Mouse (Mus musculus) embryonic facial prominence, embryonic 14.5 days (tissue): ENCODE measurements at regions not wholly inside any gene's neighbourhood (a gene's known extent, or its start where the extent isn't known, plus 50 kb on each side); places are given as distances from the start of the nearest gene placed in this dataset.
A peak's percentile ranks its signal among the peaks of the same experiment; 100 is the strongest.
"Not testable (repeated sequence)": the region's sequence is repeated elsewhere in the genome, so short reads cannot be mapped to it uniquely, and the experiment has no call there.

ENCODE experiments used
- ATAC-seq: fragments of 200-750 bp; cut with Nextera tagmentation; 2 replicates; pipeline ENCODE4 v1.8.0; 2017; ENCODE audit warnings: low read depth, moderate number of reproducible peaks, moderate TSS enrichment
- DNase-seq: peaks from one replicate; pipeline ENCODE4 v3.0.0-alpha.2; 2015; ENCODE audit warnings: low spot score
- H3K27ac ChIP-seq: fragments of 300-500 bp; sonication (generic); replicated peaks from 2 replicates; pipeline ENCODE4 v1.5.1; 2014; ENCODE audit warnings: low read depth, mild to moderate bottlenecking, low read length, moderate library complexity
- H3K27me3 ChIP-seq: fragments of 300-500 bp; sonication (generic); replicated peaks from 2 replicates; pipeline ENCODE4 v1.6.1; 2014; ENCODE audit warnings: low read length; ENCODE audit not compliant: control insufficient read depth, insufficient read depth
- H3K36me3 ChIP-seq: fragments of 300-500 bp; sonication (generic); 2 replicates; pipeline ENCODE4 v1.6.1; 2014; ENCODE audit warnings: low read length, mixed read lengths; ENCODE audit not compliant: control insufficient read depth, insufficient read depth
- H3K4me1 ChIP-seq: fragments of 300-500 bp; sonication (generic); 2 replicates; pipeline ENCODE4 v1.6.1; 2014; ENCODE audit warnings: antibody characterized with exemption, low read length; ENCODE audit not compliant: control insufficient read depth, insufficient read depth
- H3K4me2 ChIP-seq: fragments of 300-500 bp; sonication (generic); 2 replicates; pipeline ENCODE4 v1.6.1; 2014; ENCODE audit warnings: low read depth, mild to moderate bottlenecking, low read length, moderate library complexity, mixed read lengths
- H3K4me3 ChIP-seq: fragments of 300-500 bp; sonication (generic); 2 replicates; pipeline ENCODE4 v1.5.1; 2014; ENCODE audit warnings: low read depth, mild to moderate bottlenecking, low read length
- H3K9ac ChIP-seq: fragments of 300-500 bp; sonication (generic); 2 replicates; pipeline ENCODE4 v1.6.1; 2014; ENCODE audit warnings: low read depth, mild to moderate bottlenecking, low read length, moderate library complexity, mixed read lengths
- H3K9me3 ChIP-seq: fragments of 300-500 bp; sonication (generic); 2 replicates; pipeline ENCODE4 v1.6.1; 2016; ENCODE audit warnings: low read length; ENCODE audit not compliant: control insufficient read depth
- WGBS: fragments of 180-500 bp; shearing (Covaris S2); extraction: QIAGEN DNeasy Blood & Tissue Kit; methylation state at CpG from one replicate; pipeline ENCODE4 v1.1.7; 2014; 5-methylcytosine and 5-hydroxymethylcytosine counted together

- not testable (repeated sequence) for H3K9ac ChIP-seq, H3K36me3 ChIP-seq, H3K9me3 ChIP-seq, ATAC-seq, H3K27me3 ChIP-seq, H3K4me2 ChIP-seq, H3K27ac ChIP-seq, DNase-seq, H3K4me3 ChIP-seq, H3K4me1 ChIP-seq
- 51% methylated on average over 5 of the region's 6 CpGs for WGBS
These were observed 403.2 kb upstream of the Sphkap start for GRCm38 (mm10) chr1:83811162-83811561.

GRCm38 (mm10) chr1:83808432-83808831 is 400.4 kb upstream of the Sphkap start:
- DNase-seq (peak; percentile 7), ATAC-seq (no peak)
- WGBS, result 72% methylated on average over 6 of the region's 6 CpGs
- no peaks in the 10 kb centered on the region for H3K36me3 ChIP-seq
- H3K4me3 ChIP-seq, result no peak overlapping the region
- no peak overlapping the region for H3K4me2 ChIP-seq
- no peaks in the 10 kb centered on the region for H3K27me3 ChIP-seq
- H3K9me3 ChIP-seq, result no peaks in the 10 kb centered on the region
- no peaks in the 10 kb centered on the region for H3K4me1 ChIP-seq
- H3K9ac ChIP-seq, result no peak overlapping the region
- no peak overlapping the region for H3K27ac ChIP-seq

GRCm38 (mm10) chr1:83803345-83804041 is 395.5 kb upstream of the Sphkap start:
- Histone ChIP-seq H3K4me3 (no peak overlapping the region), H3K4me1 (no peaks in the 10 kb centered on the region), H3K36me3 (no peaks in the 10 kb centered on the region), H3K9me3 (no peaks in the 10 kb centered on the region), H3K4me2 (no peak overlapping the region), H3K27ac (no peak overlapping the region), H3K27me3 (no peaks in the 10 kb centered on the region), H3K9ac (no peak overlapping the region)
- ATAC-seq, result no peak
- DNase-seq, result no peak
- WGBS, result 89% methylated on average over 2 of the region's 2 CpGs

GRCm38 (mm10) chr1:83801759-83802158 is 393.8 kb upstream of the Sphkap start:
- H3K36me3 ChIP-seq, result no peaks in the 10 kb centered on the region
- no peaks in the 10 kb centered on the region for H3K4me1 ChIP-seq
- H3K9ac ChIP-seq, result no peak overlapping the region
- no peaks in the 10 kb centered on the region for H3K9me3 ChIP-seq
- DNase-seq, result no peak
- no peak overlapping the region for H3K4me2 ChIP-seq
- no peak for ATAC-seq
- no peak overlapping the region for H3K27ac ChIP-seq
- no peaks in the 10 kb centered on the region for H3K27me3 ChIP-seq
- H3K4me3 ChIP-seq, result no peak overlapping the region

GRCm38 (mm10) chr1:83796961-83797891 is 389.2 kb upstream of the Sphkap start:
- Histone ChIP-seq H3K36me3 (no peaks in the 10 kb centered on the region), H3K4me1 (no peaks in the 10 kb centered on the region), H3K9ac (no peak overlapping the region), H3K27me3 (no peaks in the 10 kb centered on the region), H3K4me2 (no peak overlapping the region), H3K9me3 (0 out of 2 replicates have a peak, but pooled peaks cover 6% of the 10 kb centered on the region), H3K4me3 (no peak overlapping the region), H3K27ac (no peak overlapping the region)
- 46% methylated on average over 7 of the region's 7 CpGs for WGBS
- ATAC-seq (no peak), DNase-seq (no peak)

GRCm38 (mm10) chr1:83777151-83777550 is 369.2 kb upstream of the Sphkap start:
- no peak for ATAC-seq
- Histone ChIP-seq H3K36me3 (no peaks in the 10 kb centered on the region), H3K27ac (no peak overlapping the region), H3K4me1 (no peaks in the 10 kb centered on the region), H3K9ac (no peak overlapping the region), H3K4me3 (no peak overlapping the region), H3K27me3 (no peaks in the 10 kb centered on the region), H3K9me3 (no peaks in the 10 kb centered on the region), H3K4me2 (no peak overlapping the region)
- DNase-seq, result no peak
- 43% methylated on average over 1 of the region's 1 CpGs for WGBS

GRCm38 (mm10) chr1:83771160-83771559 is 363.2 kb upstream of the Sphkap start:
- 63% methylated on average over 3 of the region's 3 CpGs for WGBS
- no peak overlapping the region for H3K9ac ChIP-seq
- H3K27ac ChIP-seq, result no peak overlapping the region
- H3K4me3 ChIP-seq, result no peak overlapping the region
- no peak overlapping the region for H3K4me2 ChIP-seq
- H3K27me3 ChIP-seq, result no peaks in the 10 kb centered on the region
- no peak for ATAC-seq
- no peaks in the 10 kb centered on the region for H3K9me3 ChIP-seq
- DNase-seq, result no peak
- H3K4me1 ChIP-seq, result no peaks in the 10 kb centered on the region
- no peaks in the 10 kb centered on the region for H3K36me3 ChIP-seq

- Histone ChIP-seq H3K4me2 (no peak overlapping the region), H3K4me1 (no peaks in the 10 kb centered on the region), H3K9me3 (no peaks in the 10 kb centered on the region), H3K9ac (no peak overlapping the region), H3K4me3 (no peak overlapping the region), H3K36me3 (no peaks in the 10 kb centered on the region), H3K27ac (no peak overlapping the region), H3K27me3 (no peaks in the 10 kb centered on the region)
- WGBS, result 72% methylated on average over 4 of the region's 4 CpGs
- ATAC-seq (no peak), DNase-seq (no peak)
These were observed 353.5 kb upstream of the Sphkap start for GRCm38 (mm10) chr1:83761499-83761898.
